8 mouse cellular contexts compared by ENCODE assay signal in genomic region chr2:39373068-39373779, GRCm38 (mm10).
DNase-seq lines count a peak whose midpoint lies in the region; ATAC-seq and TF ChIP-seq lines count a peak whose summit lies in the region.

No protein-coding gene starts in this region.

- no peak overlapping the region for H3K27ac ChIP-seq in ES-E14 (ENCODE audit: insufficient read depth, low read depth, low read length, poor library complexity, severe bottlenecking)
- H3K27ac ChIP-seq in forebrain, postnatal 0 days (ENCODE audit: low read depth, low read length): no peak overlapping the region
- no peak overlapping the region for H3K27ac ChIP-seq in thymus, adult 2 months (ENCODE audit: control insufficient read depth, insufficient read depth, low read length)

- H3K9me3 ChIP-seq in ES-E14 (ENCODE audit: control insufficient read depth, insufficient read depth, low read depth, low read length): no peaks in the 10 kb centered on the region
- no peaks in the 10 kb centered on the region for H3K9me3 ChIP-seq in forebrain, postnatal 0 days (ENCODE audit: low read length)

- intact Hi-C loops in heart, postnatal 36 days (cut with DNase I): loop anchor here (1.0 kb wide), 1 partner anchor 105 kb away; no protein-coding TSS in a partner anchor

- TF ChIP-seq POLR2A in lung, adult 2 months (IDR thresholded peaks at IDR 0.05; ENCODE audit: borderline replicate concordance, extremely low read depth, low read depth, low read length): no peak
- no peak for TF ChIP-seq POLR2A in thymus, adult 2 months (IDR thresholded peaks at IDR 0.05; ENCODE audit: control insufficient read depth, extremely low read depth, insufficient read depth, low read length, poor library complexity)

- peak; percentile 100 for TF ChIP-seq CTCF in forebrain, postnatal 0 days (IDR thresholded peaks at IDR 0.05; ENCODE audit: low read depth)
- peak; percentile 98 for TF ChIP-seq CTCF in lung, adult 2 months (IDR thresholded peaks at IDR 0.05; ENCODE audit: insufficient read depth, low read length)
- TF ChIP-seq CTCF in thymus, adult 2 months (IDR thresholded peaks at IDR 0.05; ENCODE audit: borderline replicate concordance, control insufficient read depth, extremely low read depth, insufficient read depth, low read length, poor library complexity): peak; percentile 75; the same call in 1 of the 2 replicates

- H3K4me3 ChIP-seq in ES-E14 (ENCODE audit: insufficient read depth in 1 of 2, low read depth in 1 of 2, low read length in 2 of 2, poor library complexity in 1 of 2, severe bottlenecking in 1 of 2): no peak overlapping the region
- H3K4me3 ChIP-seq in forebrain, postnatal 0 days (ENCODE audit: low read depth, low read length): no peak overlapping the region
- H3K4me3 ChIP-seq in lung, adult 2 months (replicated peaks; ENCODE audit: extremely low read depth, low read depth, low read length): no peak overlapping the region
- no peak overlapping the region for H3K4me3 ChIP-seq in thymus, adult 2 months (ENCODE audit: control insufficient read depth, insufficient read depth, low read length)

- DNase-seq in ES-E14 (ENCODE audit: low read depth, low spot score): peak; percentile 92
- peak; percentile 86 for DNase-seq in cerebellum, adult 11-12 months
- peak; percentile 92 for DNase-seq in forebrain, postnatal 0 days
- DNase-seq in heart, postnatal 36 days: peak; percentile 88 to 90
- peak; percentile 86 to 98 for DNase-seq in layer of hippocampus, adult 18-20 months (ENCODE audit: low spot score in 2 of 2)
- peak; percentile 81 for DNase-seq in lung, adult 2 months
- peak; percentile 81 for DNase-seq in ovary, adult 18-20 months (ENCODE audit: low spot score)
- DNase-seq in thymus, adult 2 months: peak; percentile 89

- 15% methylated on average over 7 of the region's 7 CpGs for WGBS in forebrain, postnatal 0 days
- WGBS in lung, adult 2 months: 13% methylated on average over 7 of the region's 7 CpGs
- WGBS in thymus, adult 2 months: 14% methylated on average over 7 of the region's 7 CpGs

- no peak overlapping the region for H3K9ac ChIP-seq in ES-E14 (ENCODE audit: insufficient read depth, low read depth, low read length, poor library complexity, severe bottlenecking)
- no peak overlapping the region for H3K9ac ChIP-seq in forebrain, postnatal 0 days

- in situ Hi-C loops in ES-E14 (cut with MboI; ENCODE audit: low sequenced_read_pairs in 2 of 2, unreplicated experiment in 2 of 2): loop anchor here in 1 of 2 experiments (10.0 kb wide), 1 partner anchor 98 kb away; no protein-coding TSS in a partner anchor

- no peaks in the 10 kb centered on the region for H3K4me1 ChIP-seq in ES-E14 (ENCODE audit: control insufficient read depth in 2 of 2, insufficient read depth in 2 of 2, low read length in 2 of 2, poor library complexity in 1 of 2)
- no peaks in the 10 kb centered on the region for H3K4me1 ChIP-seq in forebrain, postnatal 0 days (ENCODE audit: insufficient read depth)
- H3K4me1 ChIP-seq in lung, adult 2 months (ENCODE audit: control insufficient read depth, insufficient read depth, low read length): no peaks in the 10 kb centered on the region
- H3K4me1 ChIP-seq in thymus, adult 2 months (replicated peaks; ENCODE audit: control insufficient read depth, insufficient read depth, low read length): no peaks in the 10 kb centered on the region

- H3K4me2 ChIP-seq in forebrain, postnatal 0 days (ENCODE audit: low read depth): no peak overlapping the region

- no peaks in the 10 kb centered on the region for H3K27me3 ChIP-seq in forebrain, postnatal 0 days (ENCODE audit: insufficient read depth, low read length)
- H3K27me3 ChIP-seq in thymus, adult 2 months (ENCODE audit: control insufficient read depth, insufficient read depth, low read length): no peaks in the 10 kb centered on the region

- ATAC-seq in forebrain, postnatal 0 days: peak; percentile 96

- no peaks in the 10 kb centered on the region for H3K36me3 ChIP-seq in ES-E14 (ENCODE audit: control insufficient read depth, insufficient read depth, low read length, poor library complexity, severe bottlenecking)
- H3K36me3 ChIP-seq in forebrain, postnatal 0 days (ENCODE audit: insufficient read depth): no peaks in the 10 kb centered on the region
- no peaks in the 10 kb centered on the region for H3K36me3 ChIP-seq in thymus, adult 2 months (ENCODE audit: control insufficient read depth, insufficient read depth, low read length)

TF ChIP-seq in ES-E14, 5 proteins besides CTCF, POLR2A, EP300 and RAD21:
- TF ChIP-seq HCFC1 (IDR thresholded peaks at IDR 0.05; ENCODE audit: borderline replicate concordance, insufficient read depth, low read length): peak; percentile 49; the same call in 1 of the 2 replicates
- peak; percentile 57; the same call in 1 of the 2 replicates for TF ChIP-seq ZNF384 (IDR thresholded peaks at IDR 0.05; ENCODE audit: low read depth, low read length)
- TF ChIP-seq CHD2 (IDR thresholded peaks at IDR 0.05; ENCODE audit: low read depth, low read length): no peak
- 0 out of 2 replicates have a peak, but pooled peaks have one; percentile 28 for TF ChIP-seq MAFK (IDR thresholded peaks at IDR 0.05; ENCODE audit: insufficient read depth, low read depth, low read length)
- peak; percentile 100 for TF ChIP-seq ZC3H11A (IDR thresholded peaks at IDR 0.05; ENCODE audit: borderline replicate concordance, low read depth, low read length)
